Mouse (Mus musculus) spleen, adult 2 months (tissue): ENCODE results near the gene Apod. TPM values are rescaled to one million over a fixed set of nuclear protein-coding genes. Genes with fewer than 3 reads are reported as not detected.

Experiments
- DNase-seq, 2 experiments: peaks; one replicate each; pipeline versions ENCODE4 v3.0.0 to v3.0.0-alpha.2; 2012 to 2021; ENCODE audit warnings: low spot score in 2 of 2, low read depth in 1 of 2
- H3K27ac ChIP-seq: fragments of 200-500 bp; 2 replicates; pipeline ENCODE4 v1.5.1; 2012; ENCODE audit warnings: low read length, inconsistent platforms; ENCODE audit not compliant: insufficient read depth
- H3K27me3 ChIP-seq: fragments of 200-500 bp; 2 replicates; pipeline ENCODE4 v1.6.1; 2012; ENCODE audit warnings: mild to moderate bottlenecking, moderate library complexity, low read length, inconsistent platforms; ENCODE audit not compliant: control insufficient read depth, insufficient read depth
- H3K36me3 ChIP-seq: fragments of 200-500 bp; 2 replicates; pipeline ENCODE4 v1.6.1; 2012; ENCODE audit warnings: mild to moderate bottlenecking, low read length, inconsistent platforms; ENCODE audit not compliant: control insufficient read depth, insufficient read depth
- H3K4me1 ChIP-seq: fragments of 200-500 bp; 2 replicates; pipeline ENCODE4 v1.6.1; 2011; ENCODE audit warnings: inconsistent platforms; ENCODE audit not compliant: control insufficient read depth, insufficient read depth, insufficient read length
- H3K4me3 ChIP-seq: fragments of 200-500 bp; 2 replicates; pipeline ENCODE4 v1.5.1; 2011; ENCODE audit warnings: mild to moderate bottlenecking, inconsistent platforms; ENCODE audit not compliant: insufficient read depth, insufficient read length; ENCODE audit errors: extremely low read depth
- CTCF ChIP-seq: fragments of 200-500 bp; IDR thresholded peaks from 2 replicates; pipeline ENCODE4 v1.5.1; 2011; ENCODE audit warnings: mild to moderate bottlenecking, inconsistent platforms; ENCODE audit not compliant: insufficient read depth, insufficient read length, insufficient replicate concordance; ENCODE audit errors: extremely low read depth
- POLR2A ChIP-seq: fragments of 200-500 bp; IDR thresholded peaks from 2 replicates; pipeline ENCODE4 v1.6.1; 2011; ENCODE audit warnings: low read depth, low read length, inconsistent platforms
- WGBS: fragments of 180-500 bp; shearing (Covaris S2); methylation state at CpG from one replicate; pipeline ENCODE4 v1.1.7; 2018; 5-methylcytosine and 5-hydroxymethylcytosine counted together
- polyA plus RNA-seq: library from polyadenylated mRNA; depleted of rRNA; stranded (reverse); fragments of >200 nt; gene quantifications from 2 replicates; pipeline ENCODE4 v1.2.3, GENCODE M21; 2012; rRNA removed

Gene Apod
- polyA plus RNA-seq, 1 experiment, result 0.32 TPM

DNA sequence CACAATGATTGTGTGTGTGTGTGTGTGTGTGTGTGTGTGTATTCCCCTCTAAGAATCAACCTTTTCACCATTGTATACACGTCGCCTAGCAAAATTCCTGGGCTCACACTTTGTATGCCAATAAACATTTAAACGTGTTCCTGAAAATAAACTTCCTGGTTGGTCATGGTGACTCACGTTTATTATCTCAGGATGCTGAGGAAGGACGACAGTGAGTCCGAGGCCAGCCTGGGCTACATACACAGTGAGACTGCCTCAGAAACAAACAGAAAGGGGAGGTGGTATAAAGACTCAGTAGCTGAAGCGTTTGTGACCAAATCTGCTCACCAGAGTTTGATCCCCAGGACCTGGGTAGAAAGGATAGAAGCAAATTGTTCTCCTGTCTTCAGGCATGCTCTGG, 67.2 kb downstream of the Apod start:
- Histone ChIP-seq H3K36me3 (no peaks in the 10 kb centered on the region; the same call in 1 of the 2 replicates), H3K27me3 (no peaks in the 10 kb centered on the region), H3K4me3 (no peak overlapping the region), H3K4me1 (no peaks in the 10 kb centered on the region), H3K27ac (no peak overlapping the region)
- TF ChIP-seq CTCF (no peak), POLR2A (no peak)
- 76% methylated on average over 7 of the region's 7 CpGs for WGBS
- no peak for DNase-seq

Other genes with a start within 250 kb of the Apod start
- 16.7 and 18.0 TPM in 2 replicates for gene Xxylt1, start 233.4 kb downstream of the Apod start, polyA plus RNA-seq
- gene Acap2, start 113.6 kb downstream of the Apod start, polyA plus RNA-seq, result 9.2 and 9.6 TPM in 2 replicates
- gene Ppp1r2, start 39.5 kb downstream of the Apod start, polyA plus RNA-seq, result 27.2 and 46.3 TPM in 2 replicates
- 10.9 and 11.1 TPM in 2 replicates for gene Bdh1, start 107.5 kb upstream of the Apod start, polyA plus RNA-seq